ENCODE assay signal across 13 mouse cellular contexts in the genomic region with DNA sequence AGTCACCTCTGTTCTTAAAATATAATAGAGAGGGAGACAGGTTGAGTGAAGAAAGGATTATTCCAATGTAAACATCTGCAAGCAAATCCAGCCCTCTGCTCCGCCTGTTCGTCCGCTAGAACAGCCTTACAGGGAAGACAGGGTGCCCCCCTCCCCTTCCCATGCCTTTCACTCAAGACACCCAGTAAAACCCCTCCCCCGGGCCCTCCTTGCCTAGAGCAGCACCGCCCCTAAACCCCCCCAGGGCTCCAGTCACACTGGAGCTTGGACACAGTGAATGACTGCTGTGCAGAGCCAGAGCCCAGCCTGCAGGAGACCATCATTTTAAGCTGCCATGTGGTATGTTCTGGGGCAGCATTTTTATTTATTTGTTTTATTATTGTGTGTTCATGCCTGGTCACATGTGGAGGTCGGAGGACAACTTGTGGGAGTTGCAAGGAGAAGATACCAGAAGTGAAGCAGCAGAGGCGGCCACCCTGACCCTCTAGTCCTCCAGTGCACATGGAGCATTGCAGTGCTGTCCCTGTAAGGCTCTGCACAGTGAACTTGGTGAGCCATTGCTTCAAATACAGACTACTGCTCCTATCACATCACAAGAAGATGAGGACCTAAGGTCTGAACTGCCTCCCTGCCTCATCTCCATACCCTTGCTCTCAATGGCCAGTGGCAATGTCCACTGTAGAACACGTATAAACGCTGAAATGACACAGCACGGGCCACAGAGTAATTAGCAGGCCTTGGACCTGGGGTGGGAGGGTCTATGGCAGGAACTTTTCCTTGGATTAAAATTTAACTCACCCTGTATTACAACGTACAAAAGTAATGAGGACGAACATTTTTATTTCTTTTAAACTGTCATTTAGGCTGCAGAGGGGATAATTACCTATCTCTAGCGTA.
DNase-seq lines count a peak whose midpoint lies in the region; ATAC-seq lines count a peak whose summit lies in the region.
"Had no signal": no experiment of that assay in that cellular context is flagged by ENCODE, and none has a peak within 500 bp of the region (broad histone marks: within the 10 kb centered on the region; RNA-seq: fewer than 3 reads in every experiment).

No protein-coding gene starts in this region.

- H3K27me3 ChIP-seq in kidney, embryonic 16.5 days (ENCODE audit: insufficient read depth, low read length), result no peaks in the 10 kb centered on the region
- H3K27me3 ChIP-seq in stomach, embryonic 15.5 days (replicated peaks), result no peaks in the 10 kb centered on the region
- H3K27me3 ChIP-seq: heart, embryonic 15.5 days; limb, embryonic 12.5 days had no signal

- WGBS in kidney, embryonic 16.5 days, result 53% methylated on average over 13 of the region's 13 CpGs
- WGBS in stomach, embryonic 15.5 days, result 48% methylated on average over 13 of the region's 13 CpGs

- H3K4me2 ChIP-seq in kidney, embryonic 16.5 days (replicated peaks; ENCODE audit: low read depth, low read length), result no peak overlapping the region
- no peak overlapping the region for H3K4me2 ChIP-seq in stomach, embryonic 15.5 days
- H3K4me2 ChIP-seq: heart, embryonic 15.5 days; limb, embryonic 12.5 days had no signal

- 0 out of 2 replicates have a peak, but pooled peaks have one; percentile 35 for ATAC-seq in kidney, embryonic 16.5 days (ENCODE audit: low FRiP score, low TSS enrichment)
- peak; percentile 38; the same call in 1 of the 2 replicates for ATAC-seq in stomach, embryonic 15.5 days (ENCODE audit: insufficient read depth, low FRiP score, low read depth)
- ATAC-seq: inflammation-experienced regulatory T-cells, adult 6 months had no signal

- no peak overlapping the region for H3K4me3 ChIP-seq in kidney, embryonic 16.5 days (ENCODE audit: low read length)
- no peak overlapping the region for H3K4me3 ChIP-seq in stomach, embryonic 15.5 days (replicated peaks)
- H3K4me3 ChIP-seq: heart, embryonic 15.5 days; limb, embryonic 12.5 days had no signal

- H3K9me3 ChIP-seq in kidney, embryonic 16.5 days (ENCODE audit: low read length), result no peaks in the 10 kb centered on the region
- H3K9me3 ChIP-seq in stomach, embryonic 15.5 days, result no peaks in the 10 kb centered on the region
- H3K9me3 ChIP-seq: heart, embryonic 15.5 days; limb, embryonic 12.5 days had no signal

- H3K27ac ChIP-seq in kidney, embryonic 16.5 days (ENCODE audit: low read length), result no peak overlapping the region
- no peak overlapping the region for H3K27ac ChIP-seq in stomach, embryonic 15.5 days
- H3K27ac ChIP-seq: heart, embryonic 15.5 days; limb, embryonic 12.5 days had no signal

- H3K9ac ChIP-seq in kidney, embryonic 16.5 days (replicated peaks; ENCODE audit: low read length), result no peak overlapping the region
- no peak overlapping the region for H3K9ac ChIP-seq in stomach, embryonic 15.5 days
- H3K9ac ChIP-seq: heart, embryonic 15.5 days; limb, embryonic 12.5 days had no signal

- DNase-seq in embryo, embryonic 10.5 days (ENCODE audit: low spot score), result peak; percentile 27
- no peak for DNase-seq in embryo, embryonic 9.5 days (ENCODE audit: extremely low spot score)
- no peak for DNase-seq in kidney, adult 11 months
- DNase-seq in kidney, postnatal 10 days, result peak; percentile 25
- no peak for DNase-seq in adrenal gland, adult 2 months
- DNase-seq in ovary, adult 18-20 months (ENCODE audit: low spot score), result no peak
- DNase-seq: cerebellum, adult 11-12 months; lung, adult 18-20 months had no signal

- H3K4me1 ChIP-seq in kidney, embryonic 16.5 days (ENCODE audit: insufficient read depth, low read length), result peaks cover 7% of the 10 kb centered on the region; the same call in 1 of the 2 replicates
- 0 out of 2 replicates have a peak, but pooled peaks cover 2% of the 10 kb centered on the region for H3K4me1 ChIP-seq in stomach, embryonic 15.5 days

- H3K36me3 ChIP-seq in kidney, embryonic 16.5 days (ENCODE audit: insufficient read depth, low read length), result no peaks in the 10 kb centered on the region
- peaks cover 2% of the 10 kb centered on the region; the same call in 1 of the 2 replicates for H3K36me3 ChIP-seq in stomach, embryonic 15.5 days
- H3K36me3 ChIP-seq: heart, embryonic 15.5 days had no signal

Comparison
In these comparisons a context has a peak if more than half of its experiments do, and no peak if none do; other contexts are left out.
1. DNase-seq: peak in embryo, embryonic 10.5 days (single experiment) and kidney, postnatal 10 days (single experiment); none in embryo, embryonic 9.5 days (single experiment), kidney, adult 11 months (single experiment), adrenal gland, adult 2 months (single experiment) and ovary, adult 18-20 months (single experiment).